ENCODE assay signal across 24 mouse cellular contexts in genomic region chr13:81840646-81841045, GRCm38 (mm10).
"Had no signal": no experiment of that assay in that cellular context is flagged by ENCODE, and none has a peak within 500 bp of the region (broad histone marks: within the 10 kb centered on the region; RNA-seq: fewer than 3 reads in every experiment).

No protein-coding gene starts in this region.

- DNase-seq: gastrocnemius, postnatal 14 days; gastrocnemius, postnatal 36 days; heart, adult 18-20 months; heart, postnatal 14 days; heart, postnatal 36 days; kidney, adult 11 months; kidney, adult 2 months; kidney, adult 9 months; kidney, postnatal 10 days; kidney, postnatal 36 days; liver; liver, embryonic 13.5 days had no signal

- ATAC-seq: hindbrain, postnatal 0 days; intestine, embryonic 16.5 days had no signal

- H3K36me3 ChIP-seq: heart, embryonic 13.5 days; heart, embryonic 15.5 days; hindbrain, embryonic 13.5 days; hindbrain, embryonic 15.5 days; kidney, embryonic 15.5 days; limb, embryonic 10.5 days; limb, embryonic 12.5 days; liver, embryonic 13.5 days had no signal

- H3K27ac ChIP-seq: heart, embryonic 13.5 days; heart, embryonic 15.5 days; hindbrain, embryonic 13.5 days; hindbrain, embryonic 15.5 days; hindbrain, postnatal 0 days; kidney, embryonic 15.5 days; left cerebral cortex, adult 2 months; limb, embryonic 10.5 days; limb, embryonic 12.5 days; liver, embryonic 13.5 days had no signal

- H3K9ac ChIP-seq: heart, embryonic 13.5 days; heart, embryonic 15.5 days; hindbrain, embryonic 13.5 days; hindbrain, embryonic 15.5 days; kidney, embryonic 15.5 days; limb, embryonic 12.5 days; liver, embryonic 13.5 days had no signal

- H3K27me3 ChIP-seq: heart, embryonic 13.5 days; heart, embryonic 15.5 days; hindbrain, embryonic 13.5 days; hindbrain, embryonic 15.5 days; kidney, embryonic 15.5 days; limb, embryonic 12.5 days; liver, embryonic 13.5 days had no signal

- H3K4me3 ChIP-seq: heart, embryonic 13.5 days; heart, embryonic 15.5 days; hindbrain, embryonic 13.5 days; hindbrain, embryonic 15.5 days; kidney, embryonic 15.5 days; left cerebral cortex, adult 2 months; limb, embryonic 10.5 days; limb, embryonic 12.5 days; liver, embryonic 13.5 days had no signal

- H3K4me2 ChIP-seq: heart, embryonic 11.5 days; heart, embryonic 13.5 days; heart, embryonic 15.5 days; hindbrain, embryonic 13.5 days; hindbrain, embryonic 15.5 days; kidney, embryonic 15.5 days; limb, embryonic 12.5 days; liver, embryonic 11.5 days; liver, embryonic 13.5 days had no signal

- H3K9me3 ChIP-seq: heart, embryonic 13.5 days; heart, embryonic 15.5 days; hindbrain, embryonic 13.5 days; hindbrain, embryonic 15.5 days; kidney, embryonic 15.5 days; limb, embryonic 10.5 days; limb, embryonic 12.5 days; liver, embryonic 13.5 days had no signal

- H3K4me1 ChIP-seq: heart, embryonic 13.5 days; heart, embryonic 15.5 days; hindbrain, embryonic 13.5 days; hindbrain, embryonic 15.5 days; limb, embryonic 12.5 days; liver, embryonic 13.5 days had no signal
